Mouse (Mus musculus) lung, embryonic 16.5 days (tissue): ENCODE data around the gene Hecw2. TPM values are rescaled to one million over a fixed set of nuclear protein-coding genes. Genes with fewer than 3 reads are reported as not detected.

ENCODE experiments used
- ATAC-seq: fragments of 200-750 bp; cut with Nextera tagmentation; 2 replicates; pipeline ENCODE4 v1.8.0; 2017; ENCODE audit warnings: low read depth, mild to moderate bottlenecking, moderate library complexity
- H3K27ac ChIP-seq: fragments of 300-500 bp; sonication (generic); 2 replicates; pipeline ENCODE4 v1.5.1; 2014; ENCODE audit warnings: mild to moderate bottlenecking, control low read depth, low read length
- H3K27me3 ChIP-seq: fragments of 300-500 bp; sonication (generic); 2 replicates; pipeline ENCODE4 v1.6.1; 2014; ENCODE audit warnings: low read depth, low read length, mixed read lengths; ENCODE audit not compliant: control insufficient read depth, insufficient read depth
- H3K36me3 ChIP-seq: fragments of 300-500 bp; sonication (generic); 2 replicates; pipeline ENCODE4 v1.6.1; 2014; ENCODE audit warnings: low read length; ENCODE audit not compliant: control insufficient read depth, insufficient read depth
- H3K4me1 ChIP-seq: fragments of 300-500 bp; sonication (generic); replicated peaks from 2 replicates; pipeline ENCODE4 v1.6.1; 2014; ENCODE audit warnings: low read length, mixed read lengths; ENCODE audit not compliant: control insufficient read depth, insufficient read depth
- H3K4me2 ChIP-seq: fragments of 300-500 bp; sonication (generic); 2 replicates; pipeline ENCODE4 v1.6.1; 2014; ENCODE audit warnings: low read depth, low read length, control low read depth
- H3K4me3 ChIP-seq: fragments of 300-500 bp; sonication (generic); 2 replicates; pipeline ENCODE4 v1.5.1; 2014; ENCODE audit warnings: mild to moderate bottlenecking, low read length, control low read depth
- H3K9ac ChIP-seq: fragments of 300-500 bp; sonication (generic); 2 replicates; pipeline ENCODE4 v1.6.1; 2014; ENCODE audit warnings: low read length, control low read depth
- H3K9me3 ChIP-seq: fragments of 300-500 bp; sonication (generic); 2 replicates; pipeline ENCODE4 v1.6.1; 2016; ENCODE audit warnings: low read length; ENCODE audit not compliant: control insufficient read depth
- WGBS: fragments of 180-500 bp; shearing (Covaris S2); extraction: QIAGEN DNeasy Blood & Tissue Kit; methylation state at CpG from one replicate; pipeline ENCODE4 v1.1.7; 2014; 5-methylcytosine and 5-hydroxymethylcytosine counted together
- polyA plus RNA-seq: library from polyadenylated mRNA; unstranded; fragments of >200 nt; fragmentation: Nextera tagmentation; extraction: Ambion mirVana; gene quantifications from 2 replicates; pipeline ENCODE4 v1.2.1, GENCODE M21; 2015

Hecw2 gene
- polyA plus RNA-seq, 1 experiment from 2014 or later, result 5.8 TPM

DNA sequence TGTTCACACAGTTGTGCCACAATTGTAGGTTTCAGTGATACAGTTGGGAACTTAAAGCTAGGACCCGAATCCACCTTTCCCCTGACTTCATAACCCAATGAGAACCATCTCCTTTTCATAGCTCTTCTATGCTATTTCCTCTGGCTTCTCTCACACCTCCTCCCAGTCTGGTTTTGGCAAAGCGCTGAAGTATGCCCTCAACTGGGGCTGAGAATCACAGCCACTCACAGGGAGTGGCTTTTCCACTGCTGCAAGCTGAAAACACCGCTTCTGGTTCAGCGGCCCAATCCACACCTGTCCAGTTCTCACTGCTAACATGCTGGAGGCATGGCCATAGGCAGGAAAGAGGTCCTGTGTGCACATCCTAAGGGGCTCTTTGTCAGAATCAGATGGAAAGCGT is 300.7 kb downstream of the Hecw2 start:
- Histone ChIP-seq H3K9ac (no peak overlapping the region), H3K4me3 (no peak overlapping the region), H3K9me3 (no peaks in the 10 kb centered on the region), H3K4me2 (no peak overlapping the region), H3K27ac (no peak overlapping the region), H3K4me1 (no peaks in the 10 kb centered on the region), H3K27me3 (no peaks in the 10 kb centered on the region), H3K36me3 (no peaks in the 10 kb centered on the region; the same call in 1 of the 2 replicates)
- no peak for ATAC-seq
- 85% methylated on average over 5 of the region's 5 CpGs for WGBS

DNA sequence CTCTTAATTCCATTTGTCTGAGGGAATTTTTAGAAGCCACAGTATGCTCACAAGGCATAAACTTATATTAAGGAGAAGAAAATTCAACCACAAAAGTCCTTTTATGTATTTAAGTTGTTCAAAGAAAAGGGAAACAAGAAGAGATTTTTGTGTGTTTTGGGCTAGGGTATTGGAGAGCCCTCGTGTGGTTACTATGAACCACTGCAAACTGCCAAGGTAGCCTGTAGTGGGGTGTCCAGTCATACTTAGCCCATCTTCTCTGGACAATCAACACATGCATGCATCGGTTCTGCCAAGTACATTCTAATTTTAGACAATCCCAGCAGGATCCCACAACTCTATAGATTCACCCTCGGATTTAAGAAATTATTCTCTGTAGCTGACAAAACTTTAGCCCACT is 304.6 kb downstream of the Hecw2 start:
- Histone ChIP-seq H3K4me1 (no peaks in the 10 kb centered on the region), H3K9me3 (no peaks in the 10 kb centered on the region), H3K9ac (no peak overlapping the region), H3K36me3 (no peaks in the 10 kb centered on the region), H3K4me3 (no peak overlapping the region), H3K27ac (no peak overlapping the region), H3K4me2 (no peak overlapping the region), H3K27me3 (no peaks in the 10 kb centered on the region)
- no peak for ATAC-seq
- WGBS, result 48% methylated on average over 3 of the region's 3 CpGs

DNA sequence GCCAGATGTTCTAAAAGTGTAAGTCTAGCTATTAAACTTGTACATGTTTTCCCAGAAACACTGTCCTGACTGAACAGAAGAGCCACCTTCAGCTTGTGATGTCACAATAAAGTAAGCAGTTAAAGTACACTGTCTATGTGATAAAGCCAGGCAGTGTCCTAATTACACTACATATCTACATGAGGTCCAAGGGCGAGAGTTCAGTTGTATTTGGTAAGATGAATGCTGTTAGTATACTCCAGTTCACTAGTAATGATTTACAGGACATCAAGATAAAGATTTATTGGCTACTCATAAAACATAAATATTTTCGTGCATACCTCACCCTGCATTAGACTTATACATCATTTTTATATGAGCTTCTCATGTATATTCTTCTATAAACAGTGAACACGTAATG is 305.2 kb downstream of the Hecw2 start:
- no peak overlapping the region for H3K4me3 ChIP-seq
- ATAC-seq, result no peak
- WGBS, result 79% methylated on average over 3 of the region's 3 CpGs

GRCm38 (mm10) chr1:53882480-53882879 is 312.5 kb downstream of the Hecw2 start:
- Histone ChIP-seq H3K27me3 (no peaks in the 10 kb centered on the region), H3K4me2 (no peak overlapping the region), H3K9ac (no peak overlapping the region), H3K9me3 (no peaks in the 10 kb centered on the region), H3K4me3 (no peak overlapping the region), H3K4me1 (no peaks in the 10 kb centered on the region), H3K36me3 (no peaks in the 10 kb centered on the region), H3K27ac (no peak overlapping the region)
- 65% methylated on average over 2 of the region's 2 CpGs for WGBS
- ATAC-seq, result no peak

More for the DNA sequence above, 305.2 kb downstream of the Hecw2 start:
- no peak overlapping the region for H3K27ac ChIP-seq
- no peaks in the 10 kb centered on the region for H3K36me3 ChIP-seq
- H3K27me3 ChIP-seq, result no peaks in the 10 kb centered on the region
- no peak overlapping the region for H3K4me2 ChIP-seq
- no peaks in the 10 kb centered on the region for H3K9me3 ChIP-seq
- no peaks in the 10 kb centered on the region for H3K4me1 ChIP-seq
- no peak overlapping the region for H3K9ac ChIP-seq

- Histone ChIP-seq H3K4me3 (no peak overlapping the region), H3K36me3 (no peaks in the 10 kb centered on the region), H3K4me2 (no peak overlapping the region), H3K9me3 (no peaks in the 10 kb centered on the region), H3K27me3 (no peaks in the 10 kb centered on the region), H3K4me1 (no peaks in the 10 kb centered on the region), H3K27ac (no peak overlapping the region), H3K9ac (no peak overlapping the region)
- 82% methylated on average over 5 of the region's 5 CpGs for WGBS
- no peak for ATAC-seq
Observed at GRCm38 (mm10) chr1:53875919-53876318, 319.0 kb downstream of the Hecw2 start.

DNA sequence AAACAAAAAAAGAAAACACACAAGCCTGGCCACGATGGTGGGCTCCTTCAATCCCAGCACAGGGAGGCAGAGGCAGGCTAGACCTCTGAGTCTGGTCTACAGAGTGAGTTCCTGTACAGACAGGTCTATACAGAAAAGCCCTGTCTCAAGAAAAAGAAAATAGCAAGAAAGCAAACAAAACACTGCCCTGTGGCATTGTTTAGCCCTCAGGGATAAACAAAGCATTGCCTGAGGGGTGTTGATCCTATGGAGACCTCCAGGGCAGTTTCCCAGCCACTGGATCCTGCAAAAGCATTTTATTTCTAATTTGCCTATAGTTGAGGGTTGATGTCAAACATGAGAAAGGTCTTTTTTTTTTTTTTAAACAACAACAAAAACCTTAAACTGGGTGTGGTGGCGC is 327.7 kb downstream of the Hecw2 start:
- no peak for ATAC-seq
- no peak overlapping the region for H3K4me3 ChIP-seq
- H3K4me1 ChIP-seq, result no peaks in the 10 kb centered on the region
- WGBS, result 85% methylated on average over 2 of the region's 2 CpGs
- H3K27ac ChIP-seq, result no peak overlapping the region
- H3K27me3 ChIP-seq, result no peaks in the 10 kb centered on the region
- no peak overlapping the region for H3K9ac ChIP-seq
- no peaks in the 10 kb centered on the region for H3K9me3 ChIP-seq
- H3K36me3 ChIP-seq, result no peaks in the 10 kb centered on the region
- no peak overlapping the region for H3K4me2 ChIP-seq

- no peak overlapping the region for H3K4me2 ChIP-seq
- no peaks in the 10 kb centered on the region for H3K4me1 ChIP-seq
- H3K27ac ChIP-seq, result no peak overlapping the region
- H3K36me3 ChIP-seq, result no peaks in the 10 kb centered on the region
- H3K27me3 ChIP-seq, result no peaks in the 10 kb centered on the region
- 44% methylated on average over 3 of the region's 3 CpGs for WGBS
- no peak for ATAC-seq
- H3K9ac ChIP-seq, result no peak overlapping the region
- H3K4me3 ChIP-seq, result no peak overlapping the region
- H3K9me3 ChIP-seq, result no peaks in the 10 kb centered on the region
Observed at GRCm38 (mm10) chr1:53866374-53866902, 328.5 kb downstream of the Hecw2 start.

GRCm38 (mm10) chr1:53864046-53864445 is 330.9 kb downstream of the Hecw2 start:
- Histone ChIP-seq H3K4me3 (no peak overlapping the region), H3K4me2 (no peak overlapping the region), H3K9ac (no peak overlapping the region), H3K9me3 (no peaks in the 10 kb centered on the region), H3K36me3 (no peaks in the 10 kb centered on the region), H3K27me3 (no peaks in the 10 kb centered on the region), H3K27ac (no peak overlapping the region), H3K4me1 (no peaks in the 10 kb centered on the region)
- WGBS, result 86% methylated on average over 3 of the region's 3 CpGs
- ATAC-seq, result no peak

- ATAC-seq, result no peak
- no peaks in the 10 kb centered on the region for H3K9me3 ChIP-seq
- 77% methylated on average over 3 of the region's 3 CpGs for whole genome bisulfite sequencing
Observed at GRCm38 (mm10) chr1:53860611-53861010, 334.4 kb downstream of the Hecw2 start.

GRCm38 (mm10) chr1:53859175-53859574 is 335.8 kb downstream of the Hecw2 start:
- Histone ChIP-seq H3K4me1 (no peaks in the 10 kb centered on the region), H3K9ac (no peak overlapping the region), H3K4me3 (no peak overlapping the region), H3K27ac (no peak overlapping the region), H3K4me2 (no peak overlapping the region), H3K36me3 (no peaks in the 10 kb centered on the region), H3K9me3 (no peaks in the 10 kb centered on the region), H3K27me3 (no peaks in the 10 kb centered on the region)
- ATAC-seq, result no peak

More at GRCm38 (mm10) chr1:53860611-53861010, 334.4 kb downstream of the Hecw2 start:
- Histone ChIP-seq H3K4me3 (no peak overlapping the region), H3K27ac (no peak overlapping the region), H3K36me3 (no peaks in the 10 kb centered on the region), H3K9ac (no peak overlapping the region), H3K27me3 (no peaks in the 10 kb centered on the region), H3K4me1 (no peaks in the 10 kb centered on the region), H3K4me2 (no peak overlapping the region)
